Mouse (Mus musculus): ENCODE results near the gene Nsdhl. TPM values are rescaled to one million over a fixed set of nuclear protein-coding genes. Genes with fewer than 3 reads are reported as not detected.
A peak's percentile ranks its signal among the peaks of the same experiment; 100 is the strongest.

Gene Nsdhl
- polyA plus RNA-seq, 1 experiment from 2014 or later = 32.1 TPM

DNA sequence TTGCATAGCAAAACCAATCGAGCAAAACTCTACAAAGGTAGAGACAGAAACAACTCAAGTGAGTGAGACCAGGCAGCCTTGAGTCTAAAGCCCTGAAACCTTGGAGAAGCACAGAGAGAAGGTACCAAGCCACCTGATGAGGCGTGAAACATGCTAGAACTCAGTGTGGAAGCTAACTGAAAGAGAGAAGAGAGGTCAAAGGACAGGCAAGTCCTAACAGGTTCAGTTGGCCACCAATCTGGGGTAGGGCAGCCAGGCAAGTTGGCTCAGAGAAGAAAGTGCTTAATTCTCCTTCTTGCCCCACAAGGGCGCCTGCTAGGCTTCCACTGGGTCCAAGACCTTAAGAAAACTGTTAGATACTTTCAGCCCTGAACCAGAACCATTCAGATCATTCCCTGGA lies 43.2 kb downstream of the Nsdhl start:
- H3K9me3 ChIP-seq = no peaks in the 10 kb centered on the region
- 85% methylated on average over 3 of the region's 3 CpGs for WGBS

GRCm38 (mm10) chrX:72962743-72963142 lies 44.4 kb downstream of the Nsdhl start:
- Histone ChIP-seq H3K4me3 (replicated peaks) (no peak overlapping the region), H3K9me3 (no peaks in the 10 kb centered on the region), H3K4me2 (no peak overlapping the region), H3K9ac (no peak overlapping the region), H3K27me3 (replicated peaks) (no peaks in the 10 kb centered on the region), H3K27ac (no peak overlapping the region), H3K36me3 (no peaks in the 10 kb centered on the region), H3K4me1 (no peaks in the 10 kb centered on the region)
- ATAC-seq (ENCODE audit: insufficient read depth, low FRiP score, low read depth) = no peak
- 70% methylated on average over 3 of the region's 3 CpGs for WGBS

More for the DNA sequence above, 43.2 kb downstream of the Nsdhl start:
- Histone ChIP-seq H3K4me1 (no peaks in the 10 kb centered on the region), H3K36me3 (no peaks in the 10 kb centered on the region), H3K9ac (no peak overlapping the region), H3K4me2 (no peak overlapping the region), H3K4me3 (replicated peaks) (no peak overlapping the region), H3K27me3 (replicated peaks) (no peaks in the 10 kb centered on the region), H3K27ac (no peak overlapping the region)
- no peak for ATAC-seq (ENCODE audit: insufficient read depth, low FRiP score, low read depth)

GRCm38 (mm10) chrX:72982831-72983230 lies 64.5 kb downstream of the Nsdhl start:
- Histone ChIP-seq H3K9ac (no peak overlapping the region), H3K4me2 (no peak overlapping the region), H3K4me3 (replicated peaks) (no peak overlapping the region), H3K27me3 (replicated peaks) (no peaks in the 10 kb centered on the region), H3K4me1 (no peaks in the 10 kb centered on the region), H3K9me3 (no peaks in the 10 kb centered on the region), H3K36me3 (no peaks in the 10 kb centered on the region), H3K27ac (no peak overlapping the region)
- ATAC-seq (ENCODE audit: insufficient read depth, low FRiP score, low read depth) = no peak
- WGBS = 65% methylated on average over 6 of the region's 6 CpGs

DNA sequence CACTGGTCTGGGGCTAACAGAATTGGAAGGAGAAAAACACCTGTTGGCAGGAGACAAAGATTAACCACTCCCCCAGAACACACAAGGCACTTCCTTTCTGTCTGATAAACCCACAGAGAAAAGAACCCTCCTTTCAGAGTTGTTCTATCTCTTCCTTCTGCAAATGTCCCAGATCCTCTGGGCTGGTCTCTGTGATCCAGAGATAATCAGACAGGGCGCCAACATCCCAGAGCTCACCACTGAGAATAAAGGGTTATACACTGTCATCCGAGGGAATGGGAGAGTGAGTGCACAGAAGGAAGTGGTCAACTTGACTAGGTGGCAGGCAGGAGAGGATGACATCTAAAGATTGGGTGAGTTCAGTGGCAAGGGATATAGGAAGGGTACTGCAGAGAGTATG lies 67.2 kb downstream of the Nsdhl start:
- H3K4me3 ChIP-seq (replicated peaks) = no peak overlapping the region
- H3K4me2 ChIP-seq = no peak overlapping the region
- H3K36me3 ChIP-seq = no peaks in the 10 kb centered on the region
- WGBS = 78% methylated on average over 2 of the region's 2 CpGs
- H3K9ac ChIP-seq = no peak overlapping the region
- no peaks in the 10 kb centered on the region for H3K27me3 ChIP-seq (replicated peaks)
- ATAC-seq (ENCODE audit: insufficient read depth, low FRiP score, low read depth) = no peak
- no peaks in the 10 kb centered on the region for H3K4me1 ChIP-seq
- no peak overlapping the region for H3K27ac ChIP-seq
- no peaks in the 10 kb centered on the region for H3K9me3 ChIP-seq

GRCm38 (mm10) chrX:72986841-72987519 lies 68.6 kb downstream of the Nsdhl start, which contains the start of gene Zfp185:
Gene Zfp185, plus strand, starts transcription at chrX:72987339.
- H3K4me3 ChIP-seq (replicated peaks) = peak within 1 kb of the TSS; percentile 38
- H3K9ac ChIP-seq = no peak within 1 kb of the TSS
- no peaks in the 10 kb centered on the region for H3K9me3 ChIP-seq
- no peaks in the 10 kb centered on the region for H3K4me1 ChIP-seq
- H3K27me3 ChIP-seq (replicated peaks) = no peaks in the 10 kb centered on the region
- H3K36me3 ChIP-seq = no peaks in the 10 kb centered on the region
- peak within 1 kb of the TSS; percentile 71 for H3K4me2 ChIP-seq
- WGBS = 15% methylated on average over 42 of the region's 45 CpGs
- H3K27ac ChIP-seq = 0 out of 2 replicates have a peak within 1 kb of the TSS, but pooled peaks have one; percentile 35
- ATAC-seq (ENCODE audit: insufficient read depth, low FRiP score, low read depth) = peak; percentile 83

DNA sequence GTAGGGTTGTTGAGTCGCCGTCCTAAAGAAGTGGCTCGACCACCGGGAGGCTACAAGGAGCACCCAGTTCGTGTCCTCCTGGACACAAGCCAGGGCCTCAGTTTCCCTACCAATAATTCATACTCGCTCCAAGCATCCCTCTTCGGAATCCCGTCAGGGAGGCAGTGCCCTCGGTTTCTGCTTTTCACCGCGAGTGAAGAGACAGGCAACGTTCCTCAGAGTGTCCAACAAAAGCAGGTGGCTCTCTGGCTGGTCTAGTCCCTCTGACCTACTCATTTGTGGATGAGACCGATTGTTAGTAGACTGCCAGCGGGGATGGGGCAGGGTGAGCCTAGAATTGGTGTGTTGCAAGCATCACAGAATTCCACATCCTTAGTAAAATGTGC lies 69.2 kb downstream of the Nsdhl start:
- no peak overlapping the region for H3K9ac ChIP-seq
- no peaks in the 10 kb centered on the region for H3K36me3 ChIP-seq
- no peak for ATAC-seq (ENCODE audit: insufficient read depth, low FRiP score, low read depth)
- no peaks in the 10 kb centered on the region for H3K9me3 ChIP-seq
- WGBS = 21% methylated on average over 14 of the region's 14 CpGs
- H3K4me2 ChIP-seq = peak overlapping the region; percentile 71
- no peaks in the 10 kb centered on the region for H3K4me1 ChIP-seq
- no peaks in the 10 kb centered on the region for H3K27me3 ChIP-seq (replicated peaks)
- H3K27ac ChIP-seq = no peak overlapping the region
- peak overlapping the region; percentile 38 for H3K4me3 ChIP-seq (replicated peaks)

- Histone ChIP-seq H3K27ac (no peak overlapping the region), H3K4me1 (no peaks in the 10 kb centered on the region), H3K36me3 (no peaks in the 10 kb centered on the region), H3K4me2 (no peak overlapping the region), H3K9ac (no peak overlapping the region), H3K27me3 (replicated peaks) (no peaks in the 10 kb centered on the region), H3K4me3 (replicated peaks) (no peak overlapping the region), H3K9me3 (no peaks in the 10 kb centered on the region)
- WGBS = 75% methylated on average over 3 of the region's 3 CpGs
- no peak for ATAC-seq (ENCODE audit: insufficient read depth, low FRiP score, low read depth)
Observed at GRCm38 (mm10) chrX:72988431-72988830, 70.1 kb downstream of the Nsdhl start.

- H3K9me3 ChIP-seq = no peaks in the 10 kb centered on the region
- 72% methylated on average over 3 of the region's 3 CpGs for WGBS
- H3K27me3 ChIP-seq (replicated peaks) = no peaks in the 10 kb centered on the region
- H3K4me2 ChIP-seq = no peak overlapping the region
- H3K36me3 ChIP-seq = no peaks in the 10 kb centered on the region
- no peak overlapping the region for H3K4me3 ChIP-seq (replicated peaks)
- H3K9ac ChIP-seq = no peak overlapping the region
- no peak overlapping the region for H3K27ac ChIP-seq
- ATAC-seq (ENCODE audit: insufficient read depth, low FRiP score, low read depth) = no peak
- no peaks in the 10 kb centered on the region for H3K4me1 ChIP-seq
Observed at GRCm38 (mm10) chrX:72990581-72990980, 72.2 kb downstream of the Nsdhl start.

DNA sequence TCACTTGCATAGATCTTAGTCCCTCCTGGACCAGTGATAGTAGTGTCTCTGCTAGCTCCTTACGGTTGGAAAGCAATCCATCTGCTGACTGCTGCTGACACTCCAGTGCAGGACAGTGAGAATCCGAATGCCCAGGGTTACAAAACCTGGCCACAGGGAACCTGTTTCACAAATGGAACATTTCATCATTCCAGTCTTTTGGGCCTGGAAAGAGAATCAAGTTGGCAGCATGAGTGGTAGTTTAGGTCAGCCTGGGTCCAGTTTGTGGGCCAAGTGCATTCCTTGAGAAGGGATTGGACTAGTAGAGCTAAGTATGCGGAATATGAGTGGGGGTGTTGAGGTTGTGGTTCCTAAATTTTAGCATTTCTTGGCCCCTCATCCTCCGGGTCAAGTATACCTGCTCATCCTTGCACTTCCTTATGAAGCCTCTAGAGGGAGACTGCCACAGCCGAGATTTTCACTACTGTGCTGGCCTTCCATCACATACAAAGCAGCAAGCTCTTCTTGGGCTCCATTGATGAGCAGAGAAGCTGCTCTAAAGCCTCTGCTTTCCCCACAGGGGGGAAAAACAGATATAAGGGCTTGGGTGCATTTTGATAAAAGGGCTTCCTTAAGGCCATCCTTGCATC lies 74.0 kb downstream of the Nsdhl start:
- H3K4me1 ChIP-seq = no peaks in the 10 kb centered on the region
- H3K27me3 ChIP-seq (replicated peaks) = no peaks in the 10 kb centered on the region
- no peak overlapping the region for H3K4me2 ChIP-seq
- H3K36me3 ChIP-seq = no peaks in the 10 kb centered on the region
- H3K9me3 ChIP-seq = no peaks in the 10 kb centered on the region
- H3K27ac ChIP-seq = no peak overlapping the region
- no peak overlapping the region for H3K4me3 ChIP-seq (replicated peaks)
- no peak overlapping the region for H3K9ac ChIP-seq
- 54% methylated on average over 5 of the region's 5 CpGs for WGBS
- no peak for ATAC-seq (ENCODE audit: insufficient read depth, low FRiP score, low read depth)

GRCm38 (mm10) chrX:72995542-72995941 lies 77.2 kb downstream of the Nsdhl start:
- no peak overlapping the region for H3K4me2 ChIP-seq
- no peaks in the 10 kb centered on the region for H3K36me3 ChIP-seq
- no peaks in the 10 kb centered on the region for H3K4me1 ChIP-seq
- no peak for ATAC-seq (ENCODE audit: insufficient read depth, low FRiP score, low read depth)
- 61% methylated on average over 3 of the region's 3 CpGs for WGBS
- H3K27ac ChIP-seq = no peak overlapping the region
- H3K4me3 ChIP-seq (replicated peaks) = no peak overlapping the region
- H3K9me3 ChIP-seq = no peaks in the 10 kb centered on the region
- H3K9ac ChIP-seq = no peak overlapping the region
- no peaks in the 10 kb centered on the region for H3K27me3 ChIP-seq (replicated peaks)

DNA sequence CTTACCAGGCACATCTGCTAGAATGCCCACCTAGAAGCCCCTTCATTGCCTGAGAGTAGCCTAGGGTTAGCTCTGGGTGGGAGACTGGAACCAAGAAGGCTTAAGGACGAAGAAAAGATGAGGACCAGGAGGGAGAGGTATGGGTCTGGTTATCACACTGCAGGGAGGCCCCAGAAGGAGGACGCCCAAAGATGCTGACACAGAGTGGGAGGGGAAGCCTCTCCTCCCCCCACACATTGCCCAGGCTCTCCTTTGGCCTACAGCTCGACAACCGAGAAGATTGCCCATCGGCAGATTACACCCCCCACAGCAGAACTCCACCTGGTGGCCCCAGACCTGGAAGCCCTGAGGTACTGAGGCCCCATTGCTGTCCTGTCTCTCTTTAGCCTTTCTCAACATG lies 84.8 kb downstream of the Nsdhl start:
- Histone ChIP-seq H3K36me3 (no peaks in the 10 kb centered on the region), H3K4me2 (no peak overlapping the region), H3K27ac (no peak overlapping the region), H3K9ac (no peak overlapping the region), H3K4me3 (replicated peaks) (no peak overlapping the region), H3K4me1 (no peaks in the 10 kb centered on the region), H3K27me3 (replicated peaks) (no peaks in the 10 kb centered on the region), H3K9me3 (no peaks in the 10 kb centered on the region)
- WGBS = 79% methylated on average over 5 of the region's 5 CpGs
- ATAC-seq (ENCODE audit: insufficient read depth, low FRiP score, low read depth) = no peak

- WGBS = 59% methylated on average over 4 of the region's 4 CpGs
Observed at GRCm38 (mm10) chrX:73005678-73006077, 87.3 kb downstream of the Nsdhl start.

More at GRCm38 (mm10) chrX:73005678-73006077, 87.3 kb downstream of the Nsdhl start:
- Histone ChIP-seq H3K9me3 (no peaks in the 10 kb centered on the region), H3K36me3 (no peaks in the 10 kb centered on the region), H3K27ac (no peak overlapping the region), H3K9ac (no peak overlapping the region), H3K4me1 (no peaks in the 10 kb centered on the region), H3K4me2 (no peak overlapping the region), H3K27me3 (replicated peaks) (no peaks in the 10 kb centered on the region), H3K4me3 (replicated peaks) (no peak overlapping the region)
- no peak for ATAC-seq (ENCODE audit: insufficient read depth, low FRiP score, low read depth)

Data from stomach, embryonic 15.5 days (tissue).